Mouse (Mus musculus) liver, embryonic 14.5 days (tissue): ENCODE data around the gene Zmpste24.

ENCODE experiments used
- CTCF ChIP-seq: IDR thresholded peaks from 2 replicates; pipeline ENCODE4 v1.5.1; 2016; ENCODE audit warnings: antibody characterized with exemption, low read depth, control low read depth
- EP300 ChIP-seq: IDR thresholded peaks from 2 replicates; pipeline ENCODE4 v1.6.1; 2016; ENCODE audit warnings: antibody characterized with exemption, low read depth

DNA sequence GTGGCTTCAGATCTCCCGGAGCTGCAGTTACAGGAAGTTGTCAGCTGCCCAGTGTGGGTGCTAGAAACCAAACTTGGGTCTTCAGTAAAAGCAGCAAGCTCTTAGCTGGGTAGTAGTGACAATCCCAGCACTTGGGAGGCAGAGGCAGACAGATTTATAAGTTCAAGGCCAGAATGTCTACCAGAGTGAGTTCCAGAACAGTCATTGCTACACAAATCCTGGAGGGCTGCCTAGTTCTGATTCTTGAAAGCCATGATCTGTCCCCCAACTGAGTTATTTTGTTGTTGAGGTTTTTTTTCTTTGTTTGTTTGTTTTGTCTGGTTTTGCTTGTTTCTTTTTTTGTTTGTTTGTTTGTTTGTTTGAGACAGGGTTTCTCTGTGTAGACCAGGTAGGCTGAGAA is 69.9 kb downstream of the Zmpste24 start:
- TF ChIP-seq CTCF (no peak), EP300 (no peak)
